Mouse (Mus musculus): ENCODE results near the gene Pih1d1.

- TF ChIP-seq EP300 (IDR thresholded peaks at IDR 0.05; ENCODE audit: low read depth in 1 of 2, low read length in 2 of 2) (peak in 1 of 2 experiments; percentile 58; a peak in 1 of 4 replicates), SMC3 (IDR thresholded peaks at IDR 0.05; ENCODE audit: low read depth, low read length) (peak; percentile 57), E2F4 (IDR thresholded peaks at IDR 0.05; ENCODE audit: borderline replicate concordance, low read depth, low read length) (no peak), USF2 (IDR thresholded peaks at IDR 0.05; ENCODE audit: borderline replicate concordance in 1 of 2, insufficient read depth in 1 of 2, low read depth in 1 of 2, low read length in 2 of 2) (no peak), CHD2 (IDR thresholded peaks at IDR 0.05; ENCODE audit: low read length) (no peak), ELF1 (IDR thresholded peaks at IDR 0.05; ENCODE audit: low read depth, low read length) (0 out of 2 replicates have a peak, but pooled peaks have one; percentile 17), CTCF (IDR thresholded peaks at IDR 0.05 in 2 of 3, conservative IDR thresholded peaks at IDR 0.05 in 1 of 3; ENCODE audit: control insufficient read depth in 1 of 3, insufficient read depth in 1 of 3, low read depth in 2 of 3, low read length in 3 of 3, poor library complexity in 1 of 3, severe bottlenecking in 1 of 3) (peak; percentile 91 to 96 (median 92)), MAZ (IDR thresholded peaks at IDR 0.05; ENCODE audit: low read depth, low read length) (peak; percentile 32; the same call in 1 of the 2 replicates), POLR2A (IDR thresholded peaks at IDR 0.05; ENCODE audit: control insufficient read depth in 1 of 2, insufficient read depth in 1 of 2, low read depth in 1 of 2, low read length in 2 of 2, poor library complexity in 1 of 2) (peak; percentile 54 to 60; a peak in 2 of 4 replicates), GATA1 (IDR thresholded peaks at IDR 0.05; ENCODE audit: low read depth, low read length) (no peak), NRF1 (IDR thresholded peaks at IDR 0.05; ENCODE audit: insufficient read depth, low read depth, low read length, poor library complexity, severe bottlenecking) (0 out of 2 replicates have a peak, but pooled peaks have one; percentile 26), TCF12 (IDR thresholded peaks at IDR 0.05; ENCODE audit: low read depth, low read length) (peak; percentile 59), MXI1 (IDR thresholded peaks at IDR 0.05; ENCODE audit: low read depth, low read length) (peak; percentile 75), MEF2A (IDR thresholded peaks at IDR 0.05; ENCODE audit: extremely low read depth, insufficient replicate concordance, low read depth, low read length, poor library complexity, severe bottlenecking) (no peak)
Observed at GRCm38 (mm10) chr7:45135993-45136567, 18.0 kb upstream of the Pih1d1 start, which contains the start of the genes Gm45713 and Flt3l.
